Mouse (Mus musculus): Measurements from ENCODE around the gene Acoxl.

GRCm38 (mm10) chr2:127983981-127984380 lies 145.3 kb downstream of the Acoxl start:
- TF ChIP-seq CTCF (IDR thresholded peaks at IDR 0.05): no peak
- no peak for TF ChIP-seq POLR2A (IDR thresholded peaks at IDR 0.05; ENCODE audit: insufficient read depth, low read depth, low read length)
- TF ChIP-seq EP300 (IDR thresholded peaks at IDR 0.05; ENCODE audit: insufficient read depth, low read depth, low read length): no peak

All from heart, adult 2 months (tissue).